Mouse (Mus musculus): ENCODE measurements around the gene Plxdc1. TPM values are rescaled to one million over a fixed set of nuclear protein-coding genes. Genes with fewer than 3 reads are reported as not detected.

Gene Plxdc1
- polyA plus RNA-seq, 1 experiment from 2014 or later, result 0.77 TPM

- Histone ChIP-seq H3K9me3 (ENCODE audit: control insufficient read depth, low read length) (no peaks in the 10 kb centered on the region), H3K27me3 (replicated peaks; ENCODE audit: control insufficient read depth, insufficient read depth, low read length) (no peaks in the 10 kb centered on the region), H3K27ac (ENCODE audit: low read depth, low read length) (no peak overlapping the region), H3K9ac (ENCODE audit: low read depth, low read length) (no peak overlapping the region), H3K4me1 (replicated peaks; ENCODE audit: control insufficient read depth, insufficient read depth, low read length) (no peaks in the 10 kb centered on the region), H3K4me3 (ENCODE audit: low read depth, low read length) (no peak overlapping the region), H3K4me2 (no peak overlapping the region), H3K36me3 (ENCODE audit: control insufficient read depth, insufficient read depth, low read length) (no peaks in the 10 kb centered on the region)
- WGBS, result 93% methylated on average over 1 of the region's 1 CpGs
- ATAC-seq (replicated peaks; ENCODE audit: low FRiP score) (no peak), DNase-seq (ENCODE audit: low spot score) (no peak)
Observed at GRCm38 (mm10) chr11:97874396-97874795, 111.8 kb downstream of the Plxdc1 start.

Small RNAs within 50 kb of the gene (microRNA-seq; reads per million reads assigned to microRNA genes)
- gene Gm22461 (ENCODE audit: borderline number of aligned reads) (not detected), gene Gm27597 (ENCODE audit: borderline number of aligned reads) (not detected)

Other genes with a start within 250 kb of the Plxdc1 start
- 0.95 and 1.7 TPM in 2 replicates for gene Pip4k2b, start 241.7 kb downstream of the Plxdc1 start, polyA plus RNA-seq (2014; fragmentation: Nextera tagmentation; extraction: Ambion mirVana)
- gene Cwc25, start 219.9 kb downstream of the Plxdc1 start, polyA plus RNA-seq (2014; fragmentation: Nextera tagmentation; extraction: Ambion mirVana), result 12.9 and 13.1 TPM in 2 replicates
- gene 1700001P01Rik, start 210.5 kb downstream of the Plxdc1 start, polyA plus RNA-seq (2014; fragmentation: Nextera tagmentation; extraction: Ambion mirVana), result 0.64 TPM in 1 of 2 replicates, not detected in the other
- gene Rpl23, start 204.0 kb downstream of the Plxdc1 start, polyA plus RNA-seq (2014; fragmentation: Nextera tagmentation; extraction: Ambion mirVana), result 756 and 842 TPM in 2 replicates
- gene Lasp1, start 187.4 kb downstream of the Plxdc1 start, polyA plus RNA-seq (2014; fragmentation: Nextera tagmentation; extraction: Ambion mirVana), result 54.7 and 55.3 TPM in 2 replicates
- gene B230217C12Rik, start 145.7 kb downstream of the Plxdc1 start, polyA plus RNA-seq (2014; fragmentation: Nextera tagmentation; extraction: Ambion mirVana), result 3.7 and 5.4 TPM in 2 replicates
- gene Fbxo47, start 102.3 kb downstream of the Plxdc1 start, polyA plus RNA-seq (2014; fragmentation: Nextera tagmentation; extraction: Ambion mirVana), result 1.1 TPM in 2 replicates
- gene Arl5c, start 9.7 kb upstream of the Plxdc1 start, polyA plus RNA-seq (2014; fragmentation: Nextera tagmentation; extraction: Ambion mirVana), result 24.0 and 31.2 TPM in 2 replicates
- 2.1 and 2.2 TPM in 2 replicates for gene Cacnb1, start 36.6 kb upstream of the Plxdc1 start, polyA plus RNA-seq (2014; fragmentation: Nextera tagmentation; extraction: Ambion mirVana)
- gene Rpl19, start 40.3 kb upstream of the Plxdc1 start, polyA plus RNA-seq (2014; fragmentation: Nextera tagmentation; extraction: Ambion mirVana), result 1,333 and 1,422 TPM in 2 replicates
- gene Stac2, start 67.0 kb upstream of the Plxdc1 start, polyA plus RNA-seq (2014; fragmentation: Nextera tagmentation; extraction: Ambion mirVana), result 0.22 and 0.43 TPM in 2 replicates
- gene Fbxl20, start 164.0 kb upstream of the Plxdc1 start, polyA plus RNA-seq (2014; fragmentation: Nextera tagmentation; extraction: Ambion mirVana), result 10.8 and 13.8 TPM in 2 replicates
- gene Med1, start 206.8 kb upstream of the Plxdc1 start, polyA plus RNA-seq (2014; fragmentation: Nextera tagmentation; extraction: Ambion mirVana), result 61.1 and 61.4 TPM in 2 replicates
- 9.8 and 13.5 TPM in 2 replicates for gene Cdk12, start 216.6 kb upstream of the Plxdc1 start, polyA plus RNA-seq (2014; fragmentation: Nextera tagmentation; extraction: Ambion mirVana)

Measured in liver, embryonic 11.5 days (tissue).